Mouse (Mus musculus): ENCODE results near the gene Ube2o. TPM values are rescaled to one million over a fixed set of nuclear protein-coding genes. Genes with fewer than 3 reads are reported as not detected.

Gene Ube2o
- polyA plus RNA-seq, 1 experiment from 2014 or later, result 15.2 TPM

GRCm38 (mm10) chr11:116534154-116534865 is 46.9 kb downstream of the Ube2o start:
- ATAC-seq (peak; percentile 80), DNase-seq (peak; percentile 86)
- Histone ChIP-seq H3K4me1 (ENCODE audit: insufficient read depth) (peaks cover 32% of the 10 kb centered on the region), H3K27me3 (ENCODE audit: insufficient read depth, low read length) (peaks cover 43% of the 10 kb centered on the region), H3K9ac (replicated peaks) (peak overlapping the region; percentile 87), H3K27ac (ENCODE audit: low read depth) (peak overlapping the region; percentile 92), H3K9me3 (ENCODE audit: low read length) (no peaks in the 10 kb centered on the region), H3K4me2 (ENCODE audit: low read depth, low read length) (peak overlapping the region; percentile 90), H3K36me3 (replicated peaks; ENCODE audit: insufficient read depth, low read length) (peaks cover 23% of the 10 kb centered on the region), H3K4me3 (ENCODE audit: low read depth, low read length) (peak overlapping the region; percentile 71)
- whole genome bisulfite sequencing (ENCODE audit: insufficient replicate concordance), result 15% methylated on average over 20 of the region's 20 CpGs
- peak; percentile 46 for TF ChIP-seq EP300 (IDR thresholded peaks at IDR 0.05; ENCODE audit: low read depth)
- TF ChIP-seq CTCF (IDR thresholded peaks at IDR 0.05; ENCODE audit: low read depth), result peak; percentile 92

DNA sequence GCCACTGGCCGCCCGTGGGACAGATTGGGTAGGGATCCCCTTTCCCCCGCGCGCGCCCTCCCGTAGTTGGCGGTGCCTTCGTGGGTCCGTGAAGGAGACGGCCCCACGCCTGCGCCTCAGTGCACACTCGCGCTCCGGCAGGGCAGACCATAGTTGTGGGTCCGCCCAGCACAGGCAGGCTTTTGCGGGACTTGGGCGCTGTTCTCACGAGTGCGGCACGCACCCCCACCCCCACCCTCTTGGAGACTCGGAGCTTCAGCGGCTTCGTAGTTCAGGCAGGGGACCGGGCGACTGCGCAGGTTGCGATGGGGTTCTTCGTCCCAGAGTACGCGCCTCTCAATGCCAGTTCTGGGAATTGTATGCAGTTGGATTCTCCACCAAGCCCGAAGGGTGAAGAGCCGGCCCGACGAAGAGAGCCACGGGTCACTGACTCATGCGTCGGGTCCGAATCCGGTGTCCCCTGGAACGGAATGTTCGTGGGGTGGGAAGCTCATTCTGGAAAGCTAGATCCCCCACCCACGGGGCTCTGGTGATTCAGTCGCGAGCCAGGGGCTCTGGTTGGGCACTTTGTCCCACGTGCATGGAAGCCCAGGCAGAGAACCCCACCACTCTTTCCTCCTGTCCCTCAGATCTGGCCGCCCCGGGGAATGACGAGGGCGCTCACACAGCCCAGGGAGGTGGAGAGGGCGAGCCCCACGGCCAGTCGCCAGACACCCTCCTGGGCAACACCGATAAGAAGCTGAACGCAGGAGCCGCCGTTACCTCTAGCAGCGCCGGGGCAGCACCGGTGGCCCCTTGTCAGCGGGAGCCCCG is 47.7 kb downstream of the Ube2o start:
- Histone ChIP-seq H3K4me1 (ENCODE audit: insufficient read depth) (peaks cover 32% of the 10 kb centered on the region), H3K9me3 (ENCODE audit: low read length) (no peaks in the 10 kb centered on the region), H3K4me2 (ENCODE audit: low read depth, low read length) (peak overlapping the region; percentile 90), H3K9ac (replicated peaks) (peak overlapping the region; percentile 87), H3K27me3 (ENCODE audit: insufficient read depth, low read length) (peaks cover 43% of the 10 kb centered on the region), H3K36me3 (replicated peaks; ENCODE audit: insufficient read depth, low read length) (peaks cover 16% of the 10 kb centered on the region), H3K27ac (ENCODE audit: low read depth) (peak overlapping the region; percentile 92), H3K4me3 (ENCODE audit: low read depth, low read length) (peak overlapping the region; percentile 71)
- DNase-seq, result peak; percentile 85
- WGBS (ENCODE audit: insufficient replicate concordance), result 1% methylated on average over 63 of the region's 63 CpGs
- ATAC-seq, result peak; percentile 86
- peak; percentile 57; the same call in 1 of the 2 replicates for TF ChIP-seq EP300 (IDR thresholded peaks at IDR 0.05; ENCODE audit: low read depth)
- TF ChIP-seq CTCF (IDR thresholded peaks at IDR 0.05; ENCODE audit: low read depth), result no peak

DNA sequence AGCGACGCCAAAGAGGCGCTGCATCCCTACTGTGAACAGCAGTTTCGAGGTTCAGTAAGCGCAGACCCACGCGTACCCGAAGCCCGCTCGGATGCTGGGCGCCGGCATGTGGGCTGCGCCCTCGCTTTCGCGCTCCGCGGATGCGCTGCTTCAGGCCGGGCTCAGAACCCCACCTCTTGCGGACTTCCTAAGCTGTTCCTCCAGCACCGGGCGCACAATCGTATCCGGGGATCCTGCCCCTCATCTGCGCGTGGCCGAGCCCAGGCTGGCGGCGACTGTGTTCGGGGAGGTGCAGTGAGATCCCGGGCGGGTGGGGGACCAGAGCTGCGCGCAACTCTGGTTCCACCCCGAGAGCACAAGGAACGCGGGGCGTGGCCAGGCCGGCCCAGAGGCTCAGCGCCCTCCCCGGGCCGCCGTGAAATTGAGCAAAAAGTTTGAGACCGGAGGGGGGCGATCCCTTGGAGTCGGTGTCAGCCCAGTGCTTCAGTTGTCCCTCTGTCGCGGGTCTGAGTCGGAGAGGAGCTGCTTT is 48.4 kb downstream of the Ube2o start:
- ATAC-seq (peak; percentile 57), DNase-seq (peak; percentile 86)
- H3K4me1 ChIP-seq (ENCODE audit: insufficient read depth), result peaks cover 28% of the 10 kb centered on the region
- under 1% methylated on average over 50 of the region's 50 CpGs for WGBS (ENCODE audit: insufficient replicate concordance)
- H3K9ac ChIP-seq (replicated peaks), result peak overlapping the region; percentile 87
- peak; percentile 39 for TF ChIP-seq CTCF (IDR thresholded peaks at IDR 0.05; ENCODE audit: low read depth)
- no peak for TF ChIP-seq EP300 (IDR thresholded peaks at IDR 0.05; ENCODE audit: low read depth)
- peaks cover 10% of the 10 kb centered on the region; the same call in 1 of the 2 replicates for H3K36me3 ChIP-seq (replicated peaks; ENCODE audit: insufficient read depth, low read length)
- peak overlapping the region; percentile 71 for H3K4me3 ChIP-seq (ENCODE audit: low read depth, low read length)
- H3K27ac ChIP-seq (ENCODE audit: low read depth), result peak overlapping the region; percentile 92
- H3K27me3 ChIP-seq (ENCODE audit: insufficient read depth, low read length), result peaks cover 43% of the 10 kb centered on the region
- no peaks in the 10 kb centered on the region for H3K9me3 ChIP-seq (ENCODE audit: low read length)
- H3K4me2 ChIP-seq (ENCODE audit: low read depth, low read length), result peak overlapping the region; percentile 90

DNA sequence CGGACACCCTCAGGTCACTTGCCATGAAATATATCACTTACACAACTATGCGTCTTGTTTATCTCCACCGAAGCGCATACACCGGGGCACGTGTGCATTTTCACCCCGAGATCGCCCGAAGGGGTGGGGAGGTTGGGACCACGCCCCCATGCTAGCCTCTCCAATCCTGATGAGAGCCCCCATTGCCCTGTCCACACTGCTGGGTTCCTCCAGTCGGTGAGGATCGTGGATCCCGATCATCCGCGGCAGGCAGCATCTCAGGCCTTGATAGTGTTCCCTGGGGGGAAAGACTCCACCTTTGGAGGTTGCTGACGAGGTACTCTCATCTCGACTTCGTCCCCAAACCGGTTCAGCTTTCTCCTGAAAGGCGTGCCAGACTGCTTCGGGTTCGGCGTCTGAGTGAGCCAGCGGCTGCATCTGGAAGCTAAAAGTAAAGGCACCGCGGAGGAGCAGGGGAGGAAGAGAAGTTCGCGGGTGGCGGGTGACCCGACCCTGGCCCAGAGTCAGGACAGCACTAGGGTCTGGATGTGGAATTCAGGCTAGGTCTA is 48.9 kb downstream of the Ube2o start:
- WGBS (ENCODE audit: insufficient replicate concordance), result 1% methylated on average over 30 of the region's 30 CpGs
- H3K27ac ChIP-seq (ENCODE audit: low read depth), result peak overlapping the region; percentile 92
- H3K9me3 ChIP-seq (ENCODE audit: low read length), result no peaks in the 10 kb centered on the region
- H3K36me3 ChIP-seq (replicated peaks; ENCODE audit: insufficient read depth, low read length), result peaks cover 10% of the 10 kb centered on the region; the same call in 1 of the 2 replicates
- DNase-seq (peak; percentile 66), ATAC-seq (0 out of 2 replicates have a peak, but pooled peaks have one; percentile 4)
- H3K9ac ChIP-seq (replicated peaks), result peak overlapping the region; percentile 87
- peaks cover 26% of the 10 kb centered on the region for H3K4me1 ChIP-seq (ENCODE audit: insufficient read depth)
- peaks cover 43% of the 10 kb centered on the region for H3K27me3 ChIP-seq (ENCODE audit: insufficient read depth, low read length)
- no peak for TF ChIP-seq CTCF (IDR thresholded peaks at IDR 0.05; ENCODE audit: low read depth)
- no peak for TF ChIP-seq EP300 (IDR thresholded peaks at IDR 0.05; ENCODE audit: low read depth)
- H3K4me3 ChIP-seq (ENCODE audit: low read depth, low read length), result peak overlapping the region; percentile 71
- H3K4me2 ChIP-seq (ENCODE audit: low read depth, low read length), result peak overlapping the region; percentile 90

GRCm38 (mm10) chr11:116531371-116532191 is 49.7 kb downstream of the Ube2o start:
- peak; percentile 40 for DNase-seq
- H3K4me1 ChIP-seq (ENCODE audit: insufficient read depth), result peaks cover 21% of the 10 kb centered on the region
- no peaks in the 10 kb centered on the region for H3K9me3 ChIP-seq (ENCODE audit: low read length)
- peak overlapping the region; percentile 71 for H3K4me3 ChIP-seq (ENCODE audit: low read depth, low read length)
- H3K9ac ChIP-seq (replicated peaks), result peak overlapping the region; percentile 87
- H3K36me3 ChIP-seq (replicated peaks; ENCODE audit: insufficient read depth, low read length), result peaks cover 7% of the 10 kb centered on the region; the same call in 1 of the 2 replicates
- 2% methylated on average over 48 of the region's 48 CpGs for WGBS (ENCODE audit: insufficient replicate concordance)
- TF ChIP-seq EP300 (IDR thresholded peaks at IDR 0.05; ENCODE audit: low read depth) (no peak), CTCF (IDR thresholded peaks at IDR 0.05; ENCODE audit: low read depth) (no peak)
- 0 out of 2 replicates have a peak overlapping the region, but pooled peaks have one; percentile 92 for H3K27ac ChIP-seq (ENCODE audit: low read depth)
- peaks cover 43% of the 10 kb centered on the region for H3K27me3 ChIP-seq (ENCODE audit: insufficient read depth, low read length)
- no peak for ATAC-seq
- H3K4me2 ChIP-seq (ENCODE audit: low read depth, low read length), result peak overlapping the region; percentile 90
